Mouse (Mus musculus) brain, embryonic 14.5 days (tissue): ENCODE data around the gene Galp. TPM values are rescaled to one million over a fixed set of nuclear protein-coding genes. Genes with fewer than 3 reads are reported as not detected.
A peak's percentile ranks its signal among the peaks of the same experiment; 100 is the strongest.
"Not testable (repeated sequence)": the region's sequence is repeated elsewhere in the genome, so short reads cannot be mapped to it uniquely, and the experiment has no call there.

Source experiments
- DNase-seq: peaks from one replicate; pipeline ENCODE4 v3.0.0-alpha.2; 2011; ENCODE audit warnings: low read depth
- CTCF ChIP-seq: fragments of 200-500 bp; IDR thresholded peaks from 2 replicates; pipeline ENCODE4 v1.5.1; 2012; ENCODE audit warnings: inconsistent platforms, mild to moderate bottlenecking, moderate library complexity, borderline replicate concordance; ENCODE audit not compliant: insufficient read depth, insufficient read length; ENCODE audit errors: extremely low read depth
- POLR2A ChIP-seq: fragments of 200-500 bp; IDR thresholded peaks from 2 replicates; pipeline ENCODE4 v1.6.1; 2012; ENCODE audit warnings: mild to moderate bottlenecking, inconsistent platforms, borderline replicate concordance; ENCODE audit not compliant: poor library complexity, insufficient read depth, insufficient read length, severe bottlenecking; ENCODE audit errors: extremely low read depth
- polyA plus RNA-seq: library from polyadenylated mRNA; depleted of rRNA; stranded (reverse); fragments of >200 nt; gene quantifications from 2 replicates; pipeline ENCODE4 v1.2.3, GENCODE M21; 2012

Gene Galp
- polyA plus RNA-seq, 1 experiment: not detected

- no peak for DNase-seq
- TF ChIP-seq CTCF (no peak), POLR2A (no peak)
Observed at GRCm38 (mm10) chr7:6161541-6161940, 35.3 kb upstream of the Galp start.

DNA sequence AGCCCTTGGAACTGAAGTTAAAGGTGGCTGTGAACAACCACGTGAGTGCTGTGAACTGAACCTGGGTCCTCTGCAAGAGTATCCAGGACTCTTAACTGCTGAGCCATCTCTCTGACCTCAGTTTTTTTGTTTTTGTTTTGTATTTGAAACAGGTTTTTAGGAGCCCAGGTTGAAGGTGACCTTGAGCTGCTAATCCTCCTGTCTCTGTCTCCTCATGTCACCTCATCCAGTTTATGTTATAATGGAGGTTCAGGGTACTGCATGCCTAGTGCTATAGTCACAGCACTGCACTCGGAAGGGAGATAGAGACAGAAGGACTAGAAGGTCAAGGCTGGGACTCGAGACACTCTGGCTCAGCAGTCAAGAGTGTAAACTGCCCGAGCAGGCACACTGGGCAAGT, 34.7 kb upstream of the Galp start:
- TF ChIP-seq POLR2A: no peak
- no peak for TF ChIP-seq CTCF
- no peak for DNase-seq

DNA sequence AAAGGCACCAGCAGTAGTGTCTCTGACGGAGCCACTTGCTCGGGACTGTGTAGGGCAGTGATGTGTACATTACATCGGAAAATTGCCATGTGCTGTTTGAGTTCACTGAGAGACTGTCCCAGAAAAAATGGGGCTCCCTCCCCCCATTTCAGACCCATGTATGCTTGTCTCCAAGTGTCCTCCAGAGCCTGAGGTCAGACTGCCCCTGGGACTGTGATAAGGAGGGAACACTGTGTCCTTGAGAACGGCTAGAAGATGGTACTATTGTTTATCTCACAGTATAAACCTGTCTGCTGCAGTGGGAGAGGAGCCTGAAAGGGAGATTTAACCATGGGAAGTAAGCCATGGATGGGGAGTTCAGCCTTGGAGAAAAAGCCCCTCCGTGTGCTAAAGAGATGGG, 32.2 kb upstream of the Galp start:
- DNase-seq: no peak
- TF ChIP-seq CTCF: no peak
- no peak for TF ChIP-seq POLR2A

GRCm38 (mm10) chr7:6169403-6169802, 27.5 kb upstream of the Galp start:
- TF ChIP-seq CTCF (no peak), POLR2A (no peak)

GRCm38 (mm10) chr7:6170391-6170790, 26.5 kb upstream of the Galp start:
- TF ChIP-seq CTCF: no peak
- no peak for TF ChIP-seq POLR2A
- DNase-seq: no peak

More at GRCm38 (mm10) chr7:6169403-6169802, 27.5 kb upstream of the Galp start:
- DNase-seq: no peak

- no peak for DNase-seq
Observed at GRCm38 (mm10) chr7:6170871-6171270, 26.0 kb upstream of the Galp start.

DNA sequence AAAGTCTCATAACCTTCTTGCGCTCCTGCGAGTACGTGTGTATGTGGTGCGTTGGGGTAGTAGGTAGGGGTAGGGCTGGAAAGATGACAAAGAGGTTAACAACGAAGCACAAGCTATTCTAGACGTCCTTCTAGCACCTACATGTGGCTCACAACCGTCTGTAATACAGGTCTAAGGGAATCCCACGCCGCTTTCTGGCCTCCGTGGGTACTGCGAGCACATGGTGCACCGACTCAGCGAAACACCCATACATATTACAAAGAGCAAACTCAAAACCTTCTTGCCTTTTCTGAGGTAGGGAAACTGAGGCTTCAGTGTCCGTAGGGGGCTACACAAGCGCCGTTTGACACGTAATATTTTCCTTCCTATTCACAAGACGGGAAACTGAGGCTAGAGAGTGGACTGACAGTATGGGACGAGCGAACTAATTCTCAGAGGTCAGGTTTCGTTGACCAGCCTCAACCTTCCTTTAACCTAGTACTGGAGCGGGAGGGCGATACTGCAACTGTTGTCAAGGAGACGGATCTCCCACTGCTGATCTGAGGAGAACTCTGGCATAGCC, 25.4 kb upstream of the Galp start:
- peak; percentile 84 for DNase-seq
- no peak for TF ChIP-seq POLR2A
- TF ChIP-seq CTCF: peak; percentile 47; the same call in 1 of the 2 replicates

More at GRCm38 (mm10) chr7:6170871-6171270, 26.0 kb upstream of the Galp start:
- TF ChIP-seq CTCF (no peak), POLR2A (no peak)

DNA sequence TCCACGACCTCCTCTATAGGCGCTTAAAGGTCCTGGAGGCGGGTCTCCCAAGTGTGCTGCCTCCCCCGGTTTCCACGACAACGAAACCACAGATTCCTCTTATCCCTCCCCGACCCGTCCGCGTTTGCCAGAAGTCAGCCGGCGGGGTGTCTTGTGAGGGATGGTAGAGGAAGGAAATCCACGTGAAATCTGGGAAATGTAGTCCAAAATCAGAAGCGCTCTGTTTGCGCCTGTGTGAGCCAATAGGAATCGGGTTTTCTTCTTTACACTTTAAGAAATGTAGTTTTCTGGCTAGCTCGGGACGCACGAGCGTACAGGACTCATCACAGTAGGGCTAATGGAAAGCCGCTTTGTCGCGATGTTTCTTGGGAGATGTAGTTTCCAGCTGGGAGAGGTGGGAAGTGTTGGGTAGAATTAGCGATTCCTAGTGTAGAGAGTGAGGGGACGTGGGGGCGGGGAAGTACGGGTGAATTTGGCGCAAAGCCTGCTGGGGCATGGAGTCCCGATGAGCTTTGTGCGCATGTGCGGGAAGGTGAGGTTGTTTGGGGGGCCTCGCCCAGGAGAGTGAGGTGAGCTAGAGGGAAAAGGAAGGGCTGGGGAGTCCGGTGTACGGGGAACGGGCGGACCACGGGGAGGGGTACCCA, 24.8 kb upstream of the Galp start, which contains the start of gene Zfp444:
Gene Zfp444, plus strand, starts transcription at position 221 of the 644 bp plus-strand sequence.
- DNase-seq: peak; percentile 100
- TF ChIP-seq POLR2A (peak; percentile 31; the same call in 1 of the 2 replicates), CTCF (no peak)

DNA sequence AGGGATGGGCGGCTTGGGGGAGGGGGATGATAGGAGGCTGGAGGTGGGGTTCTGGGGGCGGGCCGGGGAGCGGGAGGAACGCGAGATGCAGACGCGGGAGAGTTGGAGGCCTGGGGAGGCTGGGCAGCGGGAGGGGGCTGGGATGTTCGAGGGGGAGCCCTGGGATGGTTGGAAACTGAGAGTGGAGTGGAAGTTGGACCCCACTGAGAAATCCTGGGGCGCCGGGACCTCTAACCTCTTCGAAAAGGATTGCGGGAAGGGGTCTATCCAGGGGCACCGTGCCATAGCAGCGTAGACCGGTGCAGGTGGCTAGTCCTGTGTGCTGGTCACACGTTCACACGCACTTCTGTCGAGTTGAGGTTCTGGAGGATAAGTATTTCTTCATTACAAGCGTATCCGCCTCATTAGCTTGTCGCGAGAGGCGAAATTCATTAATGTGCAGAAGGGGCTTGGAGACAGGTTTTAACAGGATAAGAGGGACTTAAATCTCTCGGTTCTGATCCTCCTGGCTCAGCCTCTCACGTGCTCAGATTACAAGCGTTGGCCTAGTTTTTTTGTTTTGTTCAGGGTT, 24.1 kb upstream of the Galp start:
- TF ChIP-seq POLR2A (0 out of 2 replicates have a peak, but pooled peaks have one; percentile 2), CTCF (no peak)

GRCm38 (mm10) chr7:6173872-6174271, 23.0 kb upstream of the Galp start:
- no peak for DNase-seq
- no peak for TF ChIP-seq CTCF
- TF ChIP-seq POLR2A: no peak

More for the DNA sequence above, 24.1 kb upstream of the Galp start:
- DNase-seq: peak; percentile 72

DNA sequence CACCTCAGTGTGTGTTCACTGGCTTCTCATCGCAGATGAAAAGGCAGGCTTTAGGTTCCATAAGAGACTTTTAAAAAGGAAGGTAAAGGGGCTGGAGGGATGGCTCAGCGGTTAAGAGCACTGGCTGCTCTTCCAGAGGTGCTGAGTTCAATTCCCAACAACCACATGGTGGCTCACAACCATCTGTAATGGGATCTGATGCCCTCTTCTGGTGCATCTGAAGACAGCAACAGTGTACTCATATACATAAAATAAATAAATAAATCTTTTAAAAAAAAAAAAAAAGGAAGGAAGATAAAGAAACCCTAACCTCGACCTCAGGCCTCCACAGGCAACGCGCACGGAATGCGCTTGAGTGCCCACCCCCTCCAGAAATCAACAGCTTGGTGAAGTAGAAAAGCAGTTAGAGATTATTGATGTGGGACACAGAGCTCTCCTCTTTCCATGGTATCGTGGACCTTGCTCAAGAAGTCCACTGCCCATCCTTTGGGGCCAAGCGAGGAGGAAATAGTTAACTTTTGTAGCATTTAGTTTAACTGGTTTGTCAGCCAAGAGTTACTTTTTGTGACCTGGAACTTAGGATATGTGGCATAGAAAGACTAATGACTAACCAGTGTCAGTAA, 22.4 kb upstream of the Galp start:
- not testable (repeated sequence) for DNase-seq

- DNase-seq: no peak
- no peak for TF ChIP-seq CTCF
- TF ChIP-seq POLR2A: no peak
Observed at GRCm38 (mm10) chr7:6179013-6179412, 17.9 kb upstream of the Galp start.

DNA sequence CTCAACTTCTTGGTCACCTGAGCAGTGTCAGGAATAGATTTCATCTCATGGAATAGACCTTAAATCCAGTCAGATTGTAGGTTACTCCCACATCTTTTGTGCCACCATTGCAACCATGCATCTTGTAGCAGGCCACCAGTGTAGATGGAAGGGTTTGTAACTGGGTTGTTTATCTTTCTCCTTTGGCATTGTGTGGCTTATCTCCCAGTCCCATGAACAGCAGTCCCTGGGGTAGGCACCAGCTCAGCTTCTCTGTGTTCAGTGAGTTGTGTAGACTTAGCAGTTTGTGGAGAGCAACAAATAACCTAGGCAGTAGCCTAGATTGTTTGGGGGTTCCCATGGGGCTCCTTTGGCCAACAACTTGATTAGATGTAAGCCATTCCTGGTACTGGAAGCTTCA, 14.0 kb upstream of the Galp start:
- no peak for DNase-seq
- no peak for TF ChIP-seq POLR2A
- TF ChIP-seq CTCF: no peak
